ENCODE assay signal across 8 mouse cellular contexts in the genomic region with DNA sequence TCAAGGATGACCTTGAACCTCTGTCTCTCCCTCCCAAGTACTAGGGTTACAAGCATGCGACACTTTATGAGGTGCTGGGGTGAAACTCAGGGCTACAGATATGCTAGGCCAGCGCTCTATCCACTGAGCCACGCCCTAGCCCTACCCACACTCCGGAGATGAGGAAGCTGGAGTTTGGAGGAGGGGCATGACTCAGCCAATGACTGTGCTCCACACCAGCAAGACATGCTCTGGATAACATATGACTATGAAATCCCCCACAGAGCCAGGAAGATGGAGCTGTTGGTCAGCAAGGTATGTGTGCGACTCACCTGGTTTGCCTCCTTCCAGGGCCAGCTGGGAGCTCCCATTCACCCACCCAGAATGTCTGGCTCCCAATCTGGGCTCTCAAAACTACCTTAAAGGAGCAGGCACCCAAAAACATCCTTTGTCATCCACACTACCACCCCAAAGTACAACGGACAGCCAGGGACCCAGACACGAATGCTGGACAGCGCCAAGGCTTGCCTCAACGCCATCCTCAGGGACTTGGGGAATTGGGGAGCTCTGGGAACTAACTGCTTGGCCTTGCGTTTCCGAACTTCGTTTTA. TPM values are rescaled to one million over a fixed set of nuclear protein-coding genes. Genes with fewer than 3 reads are reported as not detected.
DNase-seq lines count a peak whose midpoint lies in the region; ATAC-seq and TF ChIP-seq lines count a peak whose summit lies in the region.

No protein-coding gene starts in this region.

- H3K9ac ChIP-seq in hindbrain, embryonic 13.5 days, result no peak overlapping the region
- no peak overlapping the region for H3K9ac ChIP-seq in lung, postnatal 0 days (replicated peaks; ENCODE audit: low read depth)
- no peak overlapping the region for H3K9ac ChIP-seq in stomach, embryonic 14.5 days (replicated peaks; ENCODE audit: low read depth, low read length)

- peak overlapping the region; percentile 61 for H3K4me2 ChIP-seq in hindbrain, embryonic 13.5 days
- peak overlapping the region; percentile 56 for H3K4me2 ChIP-seq in lung, postnatal 0 days (replicated peaks; ENCODE audit: low read depth, low read length)
- peak overlapping the region; percentile 40 for H3K4me2 ChIP-seq in stomach, embryonic 14.5 days (replicated peaks; ENCODE audit: low read depth, low read length)

- no peak for TF ChIP-seq CTCF in cerebellum, adult 2 months (IDR thresholded peaks at IDR 0.05; ENCODE audit: borderline replicate concordance, insufficient read depth, low read depth, low read length)
- TF ChIP-seq CTCF in lung, postnatal 0 days (IDR thresholded peaks at IDR 0.05), result no peak

- ATAC-seq in hindbrain, embryonic 13.5 days (ENCODE audit: low FRiP score), result no peak
- peak; percentile 23 for ATAC-seq in lung, postnatal 0 days
- ATAC-seq in stomach, embryonic 14.5 days (ENCODE audit: insufficient number of reproducible peaks, insufficient read depth, low FRiP score, low read depth), result peak; percentile 57; the same call in 1 of the 2 replicates

- no peaks in the 10 kb centered on the region for H3K27me3 ChIP-seq in cerebellum, adult 2 months (ENCODE audit: control insufficient read depth, insufficient read depth, low read length)
- peaks cover 13% of the 10 kb centered on the region for H3K27me3 ChIP-seq in forebrain, embryonic 10.5 days (ENCODE audit: poor library complexity, severe bottlenecking)
- H3K27me3 ChIP-seq in hindbrain, embryonic 13.5 days, result no peaks in the 10 kb centered on the region
- no peaks in the 10 kb centered on the region for H3K27me3 ChIP-seq in lung, postnatal 0 days (replicated peaks; ENCODE audit: insufficient read depth, low read length)
- no peaks in the 10 kb centered on the region for H3K27me3 ChIP-seq in stomach, embryonic 14.5 days (ENCODE audit: control insufficient read depth, insufficient read depth, low read length)

- H3K4me1 ChIP-seq in cerebellum, adult 2 months (ENCODE audit: control insufficient read depth, insufficient read depth, low read length), result peaks cover 6% of the 10 kb centered on the region
- peaks cover 35% of the 10 kb centered on the region for H3K4me1 ChIP-seq in forebrain, embryonic 10.5 days
- peaks cover 16% of the 10 kb centered on the region for H3K4me1 ChIP-seq in hindbrain, embryonic 13.5 days (replicated peaks)
- H3K4me1 ChIP-seq in lung, postnatal 0 days (ENCODE audit: insufficient read depth, low read depth, low read length), result peaks cover 17% of the 10 kb centered on the region; the same call in 1 of the 2 replicates
- H3K4me1 ChIP-seq in stomach, embryonic 14.5 days (ENCODE audit: control insufficient read depth, insufficient read depth, low read length), result peaks cover 15% of the 10 kb centered on the region; the same call in 1 of the 2 replicates

- WGBS in cerebellum, adult 2 months, result 33% methylated on average over 12 of the region's 12 CpGs
- WGBS in forebrain, embryonic 10.5 days, result 33% methylated on average over 12 of the region's 12 CpGs
- 30% methylated on average over 12 of the region's 12 CpGs for WGBS in hindbrain, embryonic 13.5 days
- WGBS in lung, postnatal 0 days, result 26% methylated on average over 12 of the region's 12 CpGs
- 25% methylated on average over 12 of the region's 12 CpGs for WGBS in stomach, embryonic 14.5 days

- intact Hi-C loops in left cerebral cortex, postnatal 14 days (cut with DNase I), result no loop called here

- no peak for TF ChIP-seq POLR2A in cerebellum, adult 2 months (IDR thresholded peaks at IDR 0.05; ENCODE audit: borderline replicate concordance, insufficient read depth, low read length)

- no peak for DNase-seq in cerebellum, adult 2 months
- DNase-seq in cerebellum, adult 9-11 months, result no peak
- DNase-seq in MEL-GATA-1-ER (ENCODE audit: extremely low read depth, low read depth), result peak; percentile 94
- DNase-seq in forebrain, embryonic 10.5 days (ENCODE audit: extremely low spot score, low spot score), result no peak
- DNase-seq in lung, postnatal 0 days (ENCODE audit: low spot score), result peak; percentile 60
- DNase-seq in left cerebral cortex, postnatal 14 days (ENCODE audit: low spot score in 2 of 2), result no peak

- H3K36me3 ChIP-seq in forebrain, embryonic 10.5 days (replicated peaks), result no peaks in the 10 kb centered on the region
- H3K36me3 ChIP-seq in hindbrain, embryonic 13.5 days, result no peaks in the 10 kb centered on the region
- no peaks in the 10 kb centered on the region for H3K36me3 ChIP-seq in lung, postnatal 0 days (ENCODE audit: insufficient read depth, low read length)
- no peaks in the 10 kb centered on the region for H3K36me3 ChIP-seq in stomach, embryonic 14.5 days (ENCODE audit: control insufficient read depth, insufficient read depth, low read length)

- no peak overlapping the region for H3K27ac ChIP-seq in cerebellum, adult 2 months (ENCODE audit: insufficient read depth, low read length)
- H3K27ac ChIP-seq in forebrain, embryonic 10.5 days, result no peak overlapping the region
- 0 out of 2 replicates have a peak overlapping the region, but pooled peaks have one; percentile 8 for H3K27ac ChIP-seq in hindbrain, embryonic 13.5 days
- H3K27ac ChIP-seq in lung, postnatal 0 days (ENCODE audit: low read length), result peak overlapping the region; percentile 88
- no peak overlapping the region for H3K27ac ChIP-seq in stomach, embryonic 14.5 days (ENCODE audit: low read length)

- H3K4me3 ChIP-seq in cerebellum, adult 2 months (replicated peaks; ENCODE audit: insufficient read depth, low read depth, low read length), result peak overlapping the region; percentile 69
- H3K4me3 ChIP-seq in forebrain, embryonic 10.5 days, result peak overlapping the region; percentile 45
- peak overlapping the region; percentile 35 for H3K4me3 ChIP-seq in hindbrain, embryonic 13.5 days
- peak overlapping the region; percentile 19; the same call in 1 of the 2 replicates for H3K4me3 ChIP-seq in lung, postnatal 0 days (ENCODE audit: low read depth, low read length)
- no peak overlapping the region; the same call in 1 of the 2 replicates for H3K4me3 ChIP-seq in stomach, embryonic 14.5 days (ENCODE audit: low read depth, low read length)

- no peaks in the 10 kb centered on the region for H3K9me3 ChIP-seq in forebrain, embryonic 10.5 days
- H3K9me3 ChIP-seq in hindbrain, embryonic 13.5 days, result no peaks in the 10 kb centered on the region
- no peaks in the 10 kb centered on the region for H3K9me3 ChIP-seq in lung, postnatal 0 days (ENCODE audit: low read length)
- no peaks in the 10 kb centered on the region for H3K9me3 ChIP-seq in stomach, embryonic 14.5 days (ENCODE audit: control insufficient read depth, low read depth, low read length)

- TF ChIP-seq EP300 in lung, postnatal 0 days (IDR thresholded peaks at IDR 0.05), result no peak

RNA-seq across cellular contexts. Expression of a gene that starts 0.7 kb away (rescaled TPM):
- 3.7 and 4.3 TPM in 2 replicates for polyA plus RNA-seq in cerebellum, adult 2 months (2012; rRNA removed)
- polyA plus RNA-seq in forebrain, embryonic 10.5 days (2016; fragmentation: Nextera tagmentation; extraction: Ambion mirVana), result 5.1 and 7.3 TPM in 2 replicates
- polyA plus RNA-seq in hindbrain, embryonic 13.5 days (2015; fragmentation: Nextera tagmentation; extraction: Ambion mirVana), result 3.8 and 5.8 TPM in 2 replicates
- polyA plus RNA-seq in lung, postnatal 0 days (2015; fragmentation: Nextera tagmentation; extraction: Ambion mirVana), result 20.0 and 29.8 TPM in 2 replicates
- 6.5 and 9.2 TPM in 2 replicates for polyA plus RNA-seq in stomach, embryonic 14.5 days (2014; fragmentation: Nextera tagmentation; extraction: Ambion mirVana)
- 1 to 10 TPM; 3.8 to 4.9 TPM for total RNA-seq in left cerebral cortex, postnatal 14 days (2021)

RNA-seq across cellular contexts. Expression of a gene that starts 23.8 kb away (rescaled TPM):
- 38.0 and 40.6 TPM in 2 replicates for polyA plus RNA-seq in cerebellum, adult 2 months (2012; rRNA removed)
- polyA plus RNA-seq in forebrain, embryonic 10.5 days (2016; fragmentation: Nextera tagmentation; extraction: Ambion mirVana), result 23.6 and 24.2 TPM in 2 replicates
- polyA plus RNA-seq in hindbrain, embryonic 13.5 days (2015; fragmentation: Nextera tagmentation; extraction: Ambion mirVana), result 17.4 and 17.6 TPM in 2 replicates
- 23.3 and 24.6 TPM in 2 replicates for polyA plus RNA-seq in lung, postnatal 0 days (2015; fragmentation: Nextera tagmentation; extraction: Ambion mirVana)
- 35.4 and 39.1 TPM in 2 replicates for polyA plus RNA-seq in stomach, embryonic 14.5 days (2014; fragmentation: Nextera tagmentation; extraction: Ambion mirVana)
- total RNA-seq in left cerebral cortex, postnatal 14 days (2021), result 10 to 100 TPM; 31.6 to 34.6 TPM

RNA-seq across cellular contexts. Expression of a gene that starts 38.7 kb away (rescaled TPM):
- polyA plus RNA-seq in cerebellum, adult 2 months (2012; rRNA removed), result 50.5 and 56.3 TPM in 2 replicates
- 84.9 and 89.6 TPM in 2 replicates for polyA plus RNA-seq in forebrain, embryonic 10.5 days (2016; fragmentation: Nextera tagmentation; extraction: Ambion mirVana)
- polyA plus RNA-seq in hindbrain, embryonic 13.5 days (2015; fragmentation: Nextera tagmentation; extraction: Ambion mirVana), result 90.8 and 92.5 TPM in 2 replicates
- 54.6 and 57.5 TPM in 2 replicates for polyA plus RNA-seq in lung, postnatal 0 days (2015; fragmentation: Nextera tagmentation; extraction: Ambion mirVana)
- polyA plus RNA-seq in stomach, embryonic 14.5 days (2014; fragmentation: Nextera tagmentation; extraction: Ambion mirVana), result 66.0 and 68.6 TPM in 2 replicates
- total RNA-seq in left cerebral cortex, postnatal 14 days (2021), result 10 to 100 TPM; 42.6 to 45.7 TPM

RNA-seq across cellular contexts. Expression of a gene that starts 53.0 kb away (rescaled TPM):
- polyA plus RNA-seq in cerebellum, adult 2 months (2012; rRNA removed), result 118 and 123 TPM in 2 replicates
- polyA plus RNA-seq in forebrain, embryonic 10.5 days (2016; fragmentation: Nextera tagmentation; extraction: Ambion mirVana), result 61.9 and 62.0 TPM in 2 replicates
- 90.9 and 99.6 TPM in 2 replicates for polyA plus RNA-seq in hindbrain, embryonic 13.5 days (2015; fragmentation: Nextera tagmentation; extraction: Ambion mirVana)
- 41.0 and 43.6 TPM in 2 replicates for polyA plus RNA-seq in lung, postnatal 0 days (2015; fragmentation: Nextera tagmentation; extraction: Ambion mirVana)
- 46.9 and 48.2 TPM in 2 replicates for polyA plus RNA-seq in stomach, embryonic 14.5 days (2014; fragmentation: Nextera tagmentation; extraction: Ambion mirVana)
- total RNA-seq in left cerebral cortex, postnatal 14 days (2021), result 10 to 100 TPM; 56.9 TPM

RNA-seq across cellular contexts. Expression of a gene that starts 53.1 kb away (rescaled TPM):
- polyA plus RNA-seq in cerebellum, adult 2 months (2012; rRNA removed), result 59.2 and 68.6 TPM in 2 replicates
- polyA plus RNA-seq in forebrain, embryonic 10.5 days (2016; fragmentation: Nextera tagmentation; extraction: Ambion mirVana), result 18.0 and 18.1 TPM in 2 replicates
- 42.4 and 45.4 TPM in 2 replicates for polyA plus RNA-seq in hindbrain, embryonic 13.5 days (2015; fragmentation: Nextera tagmentation; extraction: Ambion mirVana)
- polyA plus RNA-seq in lung, postnatal 0 days (2015; fragmentation: Nextera tagmentation; extraction: Ambion mirVana), result 8.4 and 9.6 TPM in 2 replicates
- polyA plus RNA-seq in stomach, embryonic 14.5 days (2014; fragmentation: Nextera tagmentation; extraction: Ambion mirVana), result 13.4 and 13.8 TPM in 2 replicates
- total RNA-seq in left cerebral cortex, postnatal 14 days (2021), result 10 to 100 TPM; 60.5 to 66.1 TPM

Comparison
In these comparisons a context has a peak if more than half of its experiments do, and no peak if none do; other contexts are left out.
1. DNase-seq: peak in MEL-GATA-1-ER (single experiment) and lung, postnatal 0 days (single experiment); none in cerebellum, adult 2 months (0 of 2), cerebellum, adult 9-11 months (single experiment), forebrain, embryonic 10.5 days (single experiment) and left cerebral cortex, postnatal 14 days (0 of 2).
2. H3K27ac ChIP-seq: peak in hindbrain, embryonic 13.5 days (single experiment) and lung, postnatal 0 days (single experiment); none in cerebellum, adult 2 months (single experiment), forebrain, embryonic 10.5 days (single experiment) and stomach, embryonic 14.5 days (single experiment).
3. Peak in every context shown above with its lines, with median percentiles within 50 percentile points of each other: H3K4me2 ChIP-seq.